Mouse (Mus musculus): ENCODE measurements around the gene Tfe3. TPM values are rescaled to one million over a fixed set of nuclear protein-coding genes. Genes with fewer than 3 reads are reported as not detected.

Gene Tfe3
- total RNA-seq (2023), result 26.2 to 36.6 TPM (median 32.7 TPM) in 4 replicates

GRCm38 (mm10) chrX:7762137-7762920, at the start of gene Tfe3:
Tfe3 (plus strand) TSS chrX:7762560.

GRCm38 (mm10) chrX:7714135-7714899, 48.0 kb upstream of the Tfe3 start, which contains the start of gene Wdr45:
Wdr45 (plus strand) TSS chrX:7714333.

GRCm38 (mm10) chrX:7721514-7722281, 40.7 kb upstream of the Tfe3 start, which contains the start of gene Gm45208:
Gm45208 (plus strand) TSS chrX:7722245.

GRCm38 (mm10) chrX:7728215-7728921, 34.0 kb upstream of the Tfe3 start, which contains the start of gene Praf2:
Praf2 (plus strand) TSS chrX:7728439.

GRCm38 (mm10) chrX:7750432-7751116, 11.8 kb upstream of the Tfe3 start, which contains the start of gene Ccdc120:
Ccdc120 (minus strand) TSS chrX:7750905.

GRCm38 (mm10) chrX:7789542-7790136, 27.3 kb downstream of the Tfe3 start, which contains the start of gene Gripap1:
Gripap1 (plus strand) TSS chrX:7789765.

GRCm38 (mm10) chrX:7821865-7822779, 59.8 kb downstream of the Tfe3 start, which contains the start of gene Kcnd1:
Kcnd1 (plus strand) TSS chrX:7822289.

Other genes starting within 250 kb of the Tfe3 start
- gene Foxp3, start 188.9 kb upstream of the Tfe3 start, total RNA-seq (2023), result 0.49 TPM in 1 of 4 replicates, not detected in the others
- 5.1 to 6.6 TPM (median 5.3 TPM) in 4 replicates for gene Ppp1r3f, start 188.3 kb upstream of the Tfe3 start, total RNA-seq (2023)
- 19.2 to 22.5 TPM (median 20.0 TPM) in 4 replicates for gene Ccdc22, start 157.0 kb upstream of the Tfe3 start, total RNA-seq (2023)
- gene Cacna1f, start 155.5 kb upstream of the Tfe3 start, total RNA-seq (2023), result not detected in 4 replicates
- gene Syp, start 124.1 kb upstream of the Tfe3 start, total RNA-seq (2023), result 0.36 to 0.58 TPM (median 0.56 TPM) in 3 of 4 replicates, not detected in the other
- 24.4 to 28.3 TPM (median 25.8 TPM) in 4 replicates for gene Prickle3, start 105.3 kb upstream of the Tfe3 start, total RNA-seq (2023)
- gene Plp2, start 91.2 kb upstream of the Tfe3 start, total RNA-seq (2023), result 85.6 to 91.6 TPM (median 88.3 TPM) in 4 replicates
- gene Magix, start 81.3 kb upstream of the Tfe3 start, total RNA-seq (2023), result not detected in 4 replicates
- 45.1 to 48.2 TPM (median 46.2 TPM) in 4 replicates for gene Gpkow, start 65.4 kb upstream of the Tfe3 start, total RNA-seq (2023)
- 58.2 to 89.6 TPM (median 70.2 TPM) in 4 replicates for gene Wdr45, start 48.2 kb upstream of the Tfe3 start, total RNA-seq (2023)
- not detected in 4 replicates for gene Gm45208, start 40.3 kb upstream of the Tfe3 start, total RNA-seq (2023)
- 9.6 to 13.9 TPM (median 12.0 TPM) in 4 replicates for gene Praf2, start 34.1 kb upstream of the Tfe3 start, total RNA-seq (2023)
- not detected in 4 replicates for gene Ccdc120, start 11.7 kb upstream of the Tfe3 start, total RNA-seq (2023)
- 277 to 286 TPM (median 284 TPM) in 4 replicates for gene Gripap1, start 27.2 kb downstream of the Tfe3 start, total RNA-seq (2023)
- 1.5 to 2.4 TPM (median 1.9 TPM) in 4 replicates for gene Kcnd1, start 59.7 kb downstream of the Tfe3 start, total RNA-seq (2023)
- gene Otud5, start 78.8 kb downstream of the Tfe3 start, total RNA-seq (2023), result 168 to 185 TPM (median 181 TPM) in 4 replicates
- gene Pim2, start 115.7 kb downstream of the Tfe3 start, total RNA-seq (2023), result 36.0 to 41.3 TPM (median 37.2 TPM) in 4 replicates
- 28.8 to 38.6 TPM (median 35.1 TPM) in 4 replicates for gene Slc35a2, start 121.5 kb downstream of the Tfe3 start, total RNA-seq (2023)
- 126 to 133 TPM (median 129 TPM) in 4 replicates for gene Pqbp1, start 136.7 kb downstream of the Tfe3 start, total RNA-seq (2023)
- 38.8 to 55.7 TPM (median 51.5 TPM) in 4 replicates for gene Timm17b, start 136.8 kb downstream of the Tfe3 start, total RNA-seq (2023)
- not detected in 4 replicates for gene Gm10491, start 145.3 kb downstream of the Tfe3 start, total RNA-seq (2023)
- 2.1 TPM in 1 of 4 replicates, not detected in the others for gene Gm10490, start 147.0 kb downstream of the Tfe3 start, total RNA-seq (2023)
- gene Pcsk1n, start 157.3 kb downstream of the Tfe3 start, total RNA-seq (2023), result not detected in 4 replicates
- not detected in 4 replicates for gene Eras, start 166.0 kb downstream of the Tfe3 start, total RNA-seq (2023)
- 15.9 to 26.0 TPM (median 21.4 TPM) in 4 replicates for gene Hdac6, start 185.3 kb downstream of the Tfe3 start, total RNA-seq (2023)
- gene Gata1, start 215.5 kb downstream of the Tfe3 start, total RNA-seq (2023), result not detected in 4 replicates